Mouse (Mus musculus) stomach, embryonic 14.5 days (tissue): ENCODE data around the gene Dek. TPM values are rescaled to one million over a fixed set of nuclear protein-coding genes. Genes with fewer than 3 reads are reported as not detected.

Source experiments
- ATAC-seq: fragments of 200-750 bp; cut with Nextera tagmentation; 2 replicates; pipeline ENCODE4 v1.8.0; 2017; ENCODE audit warnings: low read depth, moderate TSS enrichment; ENCODE audit not compliant: insufficient number of reproducible peaks, insufficient read depth, low FRiP score
- H3K27ac ChIP-seq: fragments of 300-500 bp; sonication (generic); 2 replicates; pipeline ENCODE4 v1.5.1; 2014; ENCODE audit warnings: mild to moderate bottlenecking, low read length, moderate library complexity, mixed read lengths
- H3K27me3 ChIP-seq: fragments of 300-500 bp; sonication (generic); 2 replicates; pipeline ENCODE4 v1.6.1; 2014; ENCODE audit warnings: low read length, control low read depth, mixed read lengths; ENCODE audit not compliant: control insufficient read depth, insufficient read depth
- H3K36me3 ChIP-seq: fragments of 300-500 bp; sonication (generic); 2 replicates; pipeline ENCODE4 v1.6.1; 2014; ENCODE audit warnings: mild to moderate bottlenecking, control low read depth, low read length, moderate library complexity, mixed read lengths; ENCODE audit not compliant: control insufficient read depth, insufficient read depth
- H3K4me1 ChIP-seq: fragments of 300-500 bp; sonication (generic); 2 replicates; pipeline ENCODE4 v1.6.1; 2014; ENCODE audit warnings: low read length, control low read depth, mixed read lengths; ENCODE audit not compliant: control insufficient read depth, insufficient read depth
- H3K4me2 ChIP-seq: fragments of 300-500 bp; sonication (generic); replicated peaks from 2 replicates; pipeline ENCODE4 v1.6.1; 2014; ENCODE audit warnings: low read depth, low read length, control low read depth
- H3K4me3 ChIP-seq: fragments of 300-500 bp; sonication (generic); 2 replicates; pipeline ENCODE4 v1.5.1; 2014; ENCODE audit warnings: low read depth, low read length, control low read depth
- H3K9ac ChIP-seq: fragments of 300-500 bp; sonication (generic); replicated peaks from 2 replicates; pipeline ENCODE4 v1.6.1; 2014; ENCODE audit warnings: low read depth, mild to moderate bottlenecking, control low read depth, low read length, moderate library complexity, mixed read lengths
- H3K9me3 ChIP-seq: fragments of 300-500 bp; sonication (generic); 2 replicates; pipeline ENCODE4 v1.6.1; 2016; ENCODE audit warnings: low read depth, low read length, control low read depth; ENCODE audit not compliant: control insufficient read depth
- WGBS: fragments of 180-500 bp; shearing (Covaris S2); extraction: QIAGEN DNeasy Blood & Tissue Kit; methylation state at CpG from one replicate; pipeline ENCODE4 v1.1.7; 2014; 5-methylcytosine and 5-hydroxymethylcytosine counted together
- polyA plus RNA-seq: library from polyadenylated mRNA; unstranded; fragments of >200 nt; fragmentation: Nextera tagmentation; extraction: Ambion mirVana; gene quantifications from 2 replicates; pipeline ENCODE4 v1.2.1, GENCODE M21; 2014

Gene Dek
- polyA plus RNA-seq = 271 and 280 TPM in 2 replicates

DNA sequence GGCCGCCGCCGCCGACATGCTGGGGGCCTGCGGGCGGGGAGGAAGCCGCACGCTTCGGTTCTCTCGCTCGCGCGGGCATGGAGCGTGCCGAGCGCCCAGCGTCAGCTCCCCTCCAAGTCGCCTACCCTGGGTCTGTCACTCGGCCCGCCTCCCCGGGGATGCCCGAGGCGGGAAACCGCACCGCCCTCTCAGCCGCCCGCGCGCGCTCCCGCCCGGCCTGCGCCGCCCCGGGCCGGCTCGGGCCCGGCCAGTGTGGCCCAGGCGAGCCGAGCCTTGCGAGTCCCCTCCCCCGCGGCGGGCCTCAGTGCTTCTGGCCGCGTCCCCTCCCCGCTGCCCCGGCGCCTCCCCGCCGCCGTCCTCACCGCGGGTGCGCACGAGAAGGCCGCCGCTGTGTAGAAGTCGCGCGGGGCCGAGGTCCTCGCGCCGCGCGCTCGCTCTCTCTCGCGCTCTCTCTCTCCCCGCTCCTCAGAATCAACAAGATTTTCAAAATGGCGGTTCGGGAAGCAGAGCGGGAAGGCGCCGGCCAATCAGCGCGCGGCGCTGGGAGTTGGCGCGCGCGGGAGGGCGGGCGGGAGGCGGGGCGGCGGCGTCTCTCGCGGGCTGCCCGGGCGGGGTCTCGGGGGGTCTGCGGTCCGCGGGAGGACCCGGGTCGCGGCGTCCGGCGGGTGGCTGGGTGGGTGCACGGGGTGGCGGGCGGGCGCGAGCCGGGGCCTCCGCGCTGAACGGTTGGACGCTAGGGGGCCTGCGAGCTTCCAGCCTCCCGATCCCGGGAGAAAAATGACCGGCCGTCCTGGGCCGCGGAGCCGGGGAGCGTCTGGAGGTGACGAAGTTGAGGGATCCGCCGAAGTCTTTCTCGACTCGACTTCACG, at the start of gene Dek:
Gene Dek, minus strand, starts transcription at position 491 of the 869 bp plus-strand sequence.
- Histone ChIP-seq H3K27me3 (no peaks in the 10 kb centered on the region), H3K4me1 (peaks cover 15% of the 10 kb centered on the region), H3K4me2 (peak within 1 kb of the TSS; percentile 72), H3K27ac (peak within 1 kb of the TSS; percentile 100), H3K36me3 (peaks cover 9% of the 10 kb centered on the region), H3K9ac (peak within 1 kb of the TSS; percentile 93), H3K4me3 (peak within 1 kb of the TSS; percentile 84), H3K9me3 (no peaks in the 10 kb centered on the region)
- WGBS = 1% methylated on average over 118 of the region's 129 CpGs
- peak; percentile 92 for ATAC-seq

DNA sequence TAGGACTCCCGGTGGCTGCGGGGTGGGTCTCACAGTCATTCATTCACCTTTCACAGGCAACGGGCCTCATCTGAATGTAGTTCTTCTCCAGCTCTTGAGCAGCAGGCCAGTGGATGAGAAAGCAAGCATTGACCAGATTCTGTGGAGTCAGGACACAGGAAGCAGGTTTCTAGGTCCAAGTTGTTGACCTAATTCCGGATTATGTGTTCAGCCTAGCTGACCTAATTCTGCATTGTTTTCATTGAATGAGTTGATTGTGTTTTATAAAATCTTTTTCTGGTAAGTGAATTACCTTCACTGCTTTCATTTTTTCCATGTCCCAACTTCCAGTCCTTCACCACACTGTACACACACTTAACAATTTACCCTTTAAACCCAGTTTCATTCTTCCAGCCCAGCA, 48.9 kb upstream of the Dek start:
- Histone ChIP-seq H3K27ac (no peak overlapping the region), H3K9ac (no peak overlapping the region), H3K4me1 (no peaks in the 10 kb centered on the region), H3K4me3 (no peak overlapping the region), H3K4me2 (no peak overlapping the region), H3K9me3 (no peaks in the 10 kb centered on the region), H3K27me3 (no peaks in the 10 kb centered on the region), H3K36me3 (no peaks in the 10 kb centered on the region)
- 66% methylated on average over 4 of the region's 4 CpGs for WGBS
- no peak for ATAC-seq

DNA sequence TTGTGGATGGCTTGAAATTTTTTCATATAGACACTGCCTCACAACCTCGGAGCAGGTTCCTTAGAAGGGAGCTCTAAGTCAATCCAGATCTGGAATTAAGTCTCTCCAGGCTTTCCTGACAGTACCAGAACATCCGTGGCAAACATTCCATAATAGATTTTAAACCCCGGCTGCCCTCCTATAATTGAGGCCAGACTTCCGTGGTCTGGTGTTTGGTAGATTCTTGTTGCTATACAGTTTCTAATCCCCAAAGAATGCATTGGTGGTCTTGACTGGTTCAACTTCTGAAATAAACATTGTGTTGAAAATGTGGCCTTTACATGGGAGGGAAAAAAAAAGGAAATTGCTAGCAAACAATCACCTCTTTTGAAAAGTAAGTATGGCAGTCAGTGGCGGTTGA, 47.2 kb upstream of the Dek start:
- H3K9me3 ChIP-seq = no peaks in the 10 kb centered on the region
- H3K9ac ChIP-seq = no peak overlapping the region
- no peak overlapping the region for H3K27ac ChIP-seq
- H3K4me2 ChIP-seq = no peak overlapping the region
- no peaks in the 10 kb centered on the region for H3K27me3 ChIP-seq
- 71% methylated on average over 5 of the region's 5 CpGs for WGBS
- H3K4me3 ChIP-seq = no peak overlapping the region
- no peaks in the 10 kb centered on the region for H3K4me1 ChIP-seq
- ATAC-seq = no peak
- H3K36me3 ChIP-seq = no peaks in the 10 kb centered on the region

DNA sequence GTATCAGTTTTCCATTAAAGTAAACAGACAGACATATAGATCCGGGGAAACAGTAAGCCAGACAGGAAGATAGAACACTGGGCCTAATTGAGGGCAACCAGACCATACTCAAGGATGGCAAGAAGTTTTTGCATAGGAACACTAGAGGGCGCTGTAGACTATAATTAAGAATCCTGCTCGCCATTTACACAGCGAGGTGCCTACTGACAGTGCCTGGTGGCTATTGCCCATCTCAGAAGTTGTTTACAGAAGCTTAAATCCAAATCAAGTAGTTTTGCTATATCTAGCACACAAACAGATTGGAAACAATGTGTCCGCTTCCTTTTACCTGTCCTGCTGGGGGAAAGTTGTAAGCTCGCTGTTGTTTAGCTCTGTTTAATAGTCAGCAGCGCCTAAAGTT, 46.4 kb upstream of the Dek start:
- no peak for ATAC-seq
- 37% methylated on average over 7 of the region's 7 CpGs for WGBS
- H3K4me3 ChIP-seq = no peak overlapping the region
- H3K36me3 ChIP-seq = no peaks in the 10 kb centered on the region
- no peaks in the 10 kb centered on the region for H3K4me1 ChIP-seq
- H3K27ac ChIP-seq = no peak overlapping the region
- H3K9ac ChIP-seq = no peak overlapping the region
- no peak overlapping the region for H3K4me2 ChIP-seq
- no peaks in the 10 kb centered on the region for H3K9me3 ChIP-seq
- no peaks in the 10 kb centered on the region for H3K27me3 ChIP-seq

DNA sequence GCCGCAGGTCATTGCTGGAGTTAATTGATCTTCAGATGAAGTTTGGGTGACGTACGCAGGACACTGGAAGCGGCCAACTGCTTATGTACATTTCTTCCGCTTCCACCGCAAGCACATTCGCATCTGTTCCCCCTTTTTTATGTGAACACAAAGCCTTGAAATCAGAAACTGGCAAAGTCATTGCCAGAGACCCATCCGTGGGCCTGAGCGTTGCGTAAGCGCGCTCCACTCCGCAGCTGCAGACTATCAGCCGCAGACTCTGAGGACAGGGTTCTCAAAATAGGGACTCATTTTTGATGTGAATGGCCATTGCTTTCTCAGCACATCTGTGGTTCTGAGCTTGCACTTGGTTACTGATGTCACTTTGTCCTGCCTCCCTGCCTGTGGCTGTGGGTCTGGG, 45.1 kb upstream of the Dek start:
- H3K36me3 ChIP-seq = no peaks in the 10 kb centered on the region
- ATAC-seq = no peak
- H3K27ac ChIP-seq = no peak overlapping the region
- no peak overlapping the region for H3K4me3 ChIP-seq
- 87% methylated on average over 14 of the region's 14 CpGs for WGBS
- H3K27me3 ChIP-seq = no peaks in the 10 kb centered on the region
- no peaks in the 10 kb centered on the region for H3K9me3 ChIP-seq
- H3K9ac ChIP-seq = no peak overlapping the region
- H3K4me2 ChIP-seq = no peak overlapping the region
- H3K4me1 ChIP-seq = 0 out of 2 replicates have a peak, but pooled peaks cover under 1% of the 10 kb centered on the region

DNA sequence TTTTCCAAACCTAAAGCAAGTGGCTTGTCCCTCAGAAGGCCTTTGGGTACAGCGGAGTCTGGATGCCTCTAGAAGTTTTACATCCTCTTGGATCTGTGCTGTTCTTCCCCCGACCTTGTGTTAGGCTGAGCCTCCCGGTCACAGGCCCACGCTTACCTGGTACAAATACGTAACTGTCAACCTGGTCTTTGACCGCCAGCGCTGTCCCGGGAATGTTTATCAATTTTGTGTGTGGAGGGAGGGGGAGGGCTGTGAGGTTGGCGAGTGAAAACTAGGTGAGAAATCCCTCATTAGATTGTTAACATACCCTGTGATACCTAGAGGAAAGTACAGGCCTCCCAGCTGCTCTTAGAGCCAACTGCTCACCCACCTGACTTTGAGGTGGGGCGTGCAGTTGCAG, 44.0 kb upstream of the Dek start:
- H3K9me3 ChIP-seq = no peaks in the 10 kb centered on the region
- H3K36me3 ChIP-seq = no peaks in the 10 kb centered on the region
- no peaks in the 10 kb centered on the region for H3K27me3 ChIP-seq
- no peak overlapping the region for H3K9ac ChIP-seq
- no peak overlapping the region for H3K4me3 ChIP-seq
- WGBS = 73% methylated on average over 10 of the region's 10 CpGs
- H3K4me2 ChIP-seq = no peak overlapping the region
- H3K27ac ChIP-seq = no peak overlapping the region
- H3K4me1 ChIP-seq = 0 out of 2 replicates have a peak, but pooled peaks cover 5% of the 10 kb centered on the region
- no peak for ATAC-seq

DNA sequence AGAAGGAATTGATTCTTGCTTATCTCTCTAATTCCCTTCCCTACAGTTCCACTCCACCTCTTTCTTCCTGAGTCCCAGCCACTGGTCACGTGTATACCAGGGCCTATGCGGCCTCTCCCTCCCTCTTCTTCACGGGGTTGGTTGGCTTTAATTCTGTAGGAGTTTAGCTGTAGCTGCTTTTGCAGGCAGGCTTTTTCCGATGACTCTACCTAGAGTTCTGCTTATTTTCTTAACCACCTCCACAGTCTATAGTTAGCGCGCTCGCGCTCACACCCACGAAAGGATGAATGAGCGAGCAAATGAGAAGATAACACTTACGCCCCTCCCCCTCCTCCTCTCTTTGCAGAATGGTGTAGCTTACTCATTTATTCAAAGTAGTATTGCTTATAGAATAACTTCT, 42.6 kb upstream of the Dek start:
- H3K36me3 ChIP-seq = no peaks in the 10 kb centered on the region
- no peaks in the 10 kb centered on the region for H3K9me3 ChIP-seq
- H3K27ac ChIP-seq = no peak overlapping the region
- WGBS = 44% methylated on average over 11 of the region's 11 CpGs
- 0 out of 2 replicates have a peak overlapping the region, but pooled peaks have one; percentile 10 for H3K4me2 ChIP-seq
- no peaks in the 10 kb centered on the region for H3K27me3 ChIP-seq
- H3K4me1 ChIP-seq = 0 out of 2 replicates have a peak, but pooled peaks cover 5% of the 10 kb centered on the region
- H3K9ac ChIP-seq = no peak overlapping the region
- H3K4me3 ChIP-seq = no peak overlapping the region
- ATAC-seq = no peak

DNA sequence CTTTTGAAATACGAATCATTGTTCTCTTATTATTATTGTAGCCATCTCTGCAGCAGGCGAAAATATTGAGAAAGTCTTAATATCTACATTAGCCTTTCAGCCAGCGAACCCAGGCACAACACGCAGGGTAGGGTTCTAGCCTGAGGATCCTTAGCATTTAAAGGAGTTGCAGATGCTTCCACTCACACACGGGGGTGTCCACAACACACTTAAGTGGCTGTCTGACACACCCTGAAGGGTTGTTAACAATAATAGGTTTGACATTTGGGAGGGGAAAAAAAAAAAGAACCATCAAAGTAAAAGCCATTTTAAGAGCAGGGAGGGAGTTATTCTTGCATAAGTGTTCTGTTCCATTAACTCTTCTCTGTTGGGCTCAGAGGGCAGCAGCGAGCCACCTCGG, 40.4 kb upstream of the Dek start:
- Histone ChIP-seq H3K4me2 (no peak overlapping the region), H3K4me1 (0 out of 2 replicates have a peak, but pooled peaks cover 5% of the 10 kb centered on the region), H3K36me3 (no peaks in the 10 kb centered on the region), H3K9ac (no peak overlapping the region), H3K27ac (no peak overlapping the region), H3K4me3 (no peak overlapping the region), H3K27me3 (no peaks in the 10 kb centered on the region), H3K9me3 (no peaks in the 10 kb centered on the region)
- ATAC-seq = no peak
- 54% methylated on average over 7 of the region's 7 CpGs for WGBS
